Mouse (Mus musculus): ENCODE results near the gene Acox3. TPM values are rescaled to one million over a fixed set of nuclear protein-coding genes. Genes with fewer than 3 reads are reported as not detected.

Gene Acox3
- polyA plus RNA-seq, 1 experiment from 2014 or later, result 13.2 TPM

- Histone ChIP-seq H3K27ac (no peak overlapping the region), H3K9ac (no peak overlapping the region), H3K27me3 (replicated peaks) (no peaks in the 10 kb centered on the region), H3K36me3 (peaks cover 30% of the 10 kb centered on the region), H3K9me3 (no peaks in the 10 kb centered on the region), H3K4me1 (replicated peaks) (no peaks in the 10 kb centered on the region), H3K4me3 (replicated peaks) (no peak overlapping the region), H3K4me2 (replicated peaks) (no peak overlapping the region)
- ATAC-seq, result no peak
- 81% methylated on average over 13 of the region's 13 CpGs for WGBS
Observed at GRCm38 (mm10) chr5:35557946-35558621, 24.8 kb upstream of the Acox3 start.

GRCm38 (mm10) chr5:35559447-35559846, 23.4 kb upstream of the Acox3 start:
- Histone ChIP-seq H3K9me3 (no peaks in the 10 kb centered on the region), H3K27ac (no peak overlapping the region), H3K4me1 (replicated peaks) (no peaks in the 10 kb centered on the region), H3K4me3 (replicated peaks) (no peak overlapping the region), H3K4me2 (replicated peaks) (no peak overlapping the region), H3K36me3 (peaks cover 38% of the 10 kb centered on the region), H3K9ac (no peak overlapping the region), H3K27me3 (replicated peaks) (no peaks in the 10 kb centered on the region)
- ATAC-seq, result no peak
- 78% methylated on average over 8 of the region's 8 CpGs for WGBS

GRCm38 (mm10) chr5:35562616-35563015, 20.2 kb upstream of the Acox3 start:
- Histone ChIP-seq H3K9ac (no peak overlapping the region), H3K27me3 (replicated peaks) (no peaks in the 10 kb centered on the region), H3K36me3 (peaks cover 39% of the 10 kb centered on the region), H3K27ac (no peak overlapping the region), H3K4me2 (replicated peaks) (no peak overlapping the region), H3K4me1 (replicated peaks) (no peaks in the 10 kb centered on the region), H3K9me3 (no peaks in the 10 kb centered on the region), H3K4me3 (replicated peaks) (no peak overlapping the region)
- 94% methylated on average over 2 of the region's 2 CpGs for WGBS
- ATAC-seq, result no peak

GRCm38 (mm10) chr5:35563449-35563848, 19.4 kb upstream of the Acox3 start:
- Histone ChIP-seq H3K27ac (no peak overlapping the region), H3K36me3 (peaks cover 39% of the 10 kb centered on the region), H3K4me2 (replicated peaks) (no peak overlapping the region), H3K9me3 (no peaks in the 10 kb centered on the region), H3K4me1 (replicated peaks) (no peaks in the 10 kb centered on the region), H3K27me3 (replicated peaks) (no peaks in the 10 kb centered on the region), H3K9ac (no peak overlapping the region), H3K4me3 (replicated peaks) (no peak overlapping the region)
- 0% methylated on average over 1 of the region's 1 CpGs for WGBS
- ATAC-seq, result no peak

GRCm38 (mm10) chr5:35565217-35565616, 17.6 kb upstream of the Acox3 start:
- H3K36me3 ChIP-seq, result peaks cover 50% of the 10 kb centered on the region
- no peak overlapping the region; the same call in 1 of the 2 replicates for H3K9ac ChIP-seq
- H3K9me3 ChIP-seq, result no peaks in the 10 kb centered on the region
- peak; percentile 82 for ATAC-seq
- WGBS, result 82% methylated on average over 9 of the region's 9 CpGs
- no peaks in the 10 kb centered on the region for H3K27me3 ChIP-seq (replicated peaks)
- no peaks in the 10 kb centered on the region for H3K4me1 ChIP-seq (replicated peaks)
- 0 out of 2 replicates have a peak overlapping the region, but pooled peaks have one; percentile 38 for H3K27ac ChIP-seq
- no peak overlapping the region for H3K4me3 ChIP-seq (replicated peaks)
- H3K4me2 ChIP-seq (replicated peaks), result no peak overlapping the region

GRCm38 (mm10) chr5:35566632-35567031, 16.2 kb upstream of the Acox3 start:
- H3K4me1 ChIP-seq (replicated peaks), result no peaks in the 10 kb centered on the region
- ATAC-seq, result no peak
- H3K27ac ChIP-seq, result no peak overlapping the region
- H3K4me3 ChIP-seq (replicated peaks), result no peak overlapping the region
- H3K4me2 ChIP-seq (replicated peaks), result no peak overlapping the region
- 87% methylated on average over 4 of the region's 4 CpGs for WGBS
- H3K36me3 ChIP-seq, result peaks cover 55% of the 10 kb centered on the region
- no peaks in the 10 kb centered on the region for H3K27me3 ChIP-seq (replicated peaks)
- H3K9me3 ChIP-seq, result no peaks in the 10 kb centered on the region
- H3K9ac ChIP-seq, result no peak overlapping the region

GRCm38 (mm10) chr5:35571546-35571945, 11.3 kb upstream of the Acox3 start:
- Histone ChIP-seq H3K9me3 (no peaks in the 10 kb centered on the region), H3K36me3 (peaks cover 25% of the 10 kb centered on the region), H3K4me3 (replicated peaks) (no peak overlapping the region), H3K4me1 (replicated peaks) (peaks cover 8% of the 10 kb centered on the region), H3K27ac (no peak overlapping the region), H3K27me3 (replicated peaks) (no peaks in the 10 kb centered on the region), H3K4me2 (replicated peaks) (no peak overlapping the region), H3K9ac (no peak overlapping the region)
- 81% methylated on average over 6 of the region's 6 CpGs for WGBS
- ATAC-seq, result peak; percentile 29; the same call in 1 of the 2 replicates

- WGBS, result 3% methylated on average over 56 of the region's 56 CpGs
- Histone ChIP-seq H3K4me3 (replicated peaks) (peak within 1 kb of the TSS; percentile 93), H3K4me1 (replicated peaks) (peaks cover 8% of the 10 kb centered on the region), H3K4me2 (replicated peaks) (peak within 1 kb of the TSS; percentile 87), H3K27me3 (replicated peaks) (no peaks in the 10 kb centered on the region), H3K36me3 (peaks cover 13% of the 10 kb centered on the region), H3K27ac (peak within 1 kb of the TSS; percentile 81), H3K9me3 (no peaks in the 10 kb centered on the region), H3K9ac (peak within 1 kb of the TSS; percentile 87)
- ATAC-seq, result peak; percentile 97
Observed at GRCm38 (mm10) chr5:35574653-35575599, 7.9 kb upstream of the Acox3 start, which contains the start of gene Trmt44. Trmt44 (minus strand) TSS chr5:35575070.

GRCm38 (mm10) chr5:35576409-35577020, 6.3 kb upstream of the Acox3 start:
- Histone ChIP-seq H3K4me2 (replicated peaks) (no peak overlapping the region), H3K4me1 (replicated peaks) (peaks cover 8% of the 10 kb centered on the region), H3K27ac (no peak overlapping the region), H3K9me3 (no peaks in the 10 kb centered on the region), H3K4me3 (replicated peaks) (no peak overlapping the region), H3K9ac (no peak overlapping the region), H3K27me3 (replicated peaks) (no peaks in the 10 kb centered on the region), H3K36me3 (peaks cover 5% of the 10 kb centered on the region; the same call in 1 of the 2 replicates)
- ATAC-seq, result no peak
- WGBS, result 92% methylated on average over 10 of the region's 10 CpGs

GRCm38 (mm10) chr5:35578411-35578810, 4.4 kb upstream of the Acox3 start:
- H3K4me1 ChIP-seq (replicated peaks), result peaks cover 13% of the 10 kb centered on the region
- no peak for ATAC-seq
- no peak overlapping the region for H3K27ac ChIP-seq
- H3K27me3 ChIP-seq (replicated peaks), result no peaks in the 10 kb centered on the region
- H3K4me3 ChIP-seq (replicated peaks), result no peak overlapping the region
- H3K36me3 ChIP-seq, result no peaks in the 10 kb centered on the region
- no peaks in the 10 kb centered on the region for H3K9me3 ChIP-seq
- WGBS, result 72% methylated on average over 2 of the region's 2 CpGs
- no peak overlapping the region for H3K9ac ChIP-seq
- no peak overlapping the region for H3K4me2 ChIP-seq (replicated peaks)

- Histone ChIP-seq H3K27me3 (replicated peaks) (no peaks in the 10 kb centered on the region), H3K36me3 (no peaks in the 10 kb centered on the region), H3K9ac (no peak overlapping the region), H3K4me3 (replicated peaks) (no peak overlapping the region), H3K4me1 (replicated peaks) (peaks cover 5% of the 10 kb centered on the region), H3K9me3 (no peaks in the 10 kb centered on the region), H3K27ac (no peak overlapping the region), H3K4me2 (replicated peaks) (no peak overlapping the region)
- ATAC-seq, result no peak
- WGBS, result 48% methylated on average over 5 of the region's 5 CpGs
Observed at GRCm38 (mm10) chr5:35579247-35579893, 3.5 kb upstream of the Acox3 start.
